ENCODE assay signal across 22 mouse cellular contexts in genomic region chr1:153694372-153695120, GRCm38 (mm10). TPM values are rescaled to one million over a fixed set of nuclear protein-coding genes. Genes with fewer than 3 reads are reported as not detected.
"Had no signal": no experiment of that assay in that cellular context is flagged by ENCODE, and none has a peak within 500 bp of the region (broad histone marks: within the 10 kb centered on the region; RNA-seq: fewer than 3 reads in every experiment).

No protein-coding gene starts in this region.

- ATAC-seq: midbrain, embryonic 15.5 days had no signal

- H3K4me2 ChIP-seq: kidney, embryonic 15.5 days; liver, embryonic 13.5 days; lung, embryonic 15.5 days; midbrain, embryonic 12.5 days; midbrain, embryonic 15.5 days; neural tube, embryonic 12.5 days; neural tube, embryonic 15.5 days had no signal

- H3K9me3 ChIP-seq: kidney, embryonic 15.5 days; liver, embryonic 13.5 days; lung, embryonic 15.5 days; midbrain, embryonic 12.5 days; midbrain, embryonic 15.5 days; neural tube, embryonic 12.5 days; neural tube, embryonic 15.5 days had no signal

- H3K4me1 ChIP-seq: liver, embryonic 13.5 days; lung, embryonic 15.5 days; neural tube, embryonic 12.5 days had no signal

- H3K4me3 ChIP-seq: kidney, embryonic 15.5 days; left cerebral cortex, adult 2 months; liver, embryonic 13.5 days; lung, embryonic 15.5 days; midbrain, embryonic 12.5 days; midbrain, embryonic 15.5 days; neural tube, embryonic 12.5 days; neural tube, embryonic 15.5 days had no signal

- H3K27ac ChIP-seq: kidney, embryonic 15.5 days; left cerebral cortex, adult 2 months; liver, embryonic 13.5 days; lung, embryonic 15.5 days; macrophage; midbrain, embryonic 12.5 days; midbrain, embryonic 15.5 days; neural tube, embryonic 12.5 days; neural tube, embryonic 15.5 days had no signal

- H3K27me3 ChIP-seq: kidney, embryonic 15.5 days; liver, embryonic 13.5 days; lung, embryonic 15.5 days; midbrain, embryonic 12.5 days; midbrain, embryonic 15.5 days; neural tube, embryonic 12.5 days; neural tube, embryonic 15.5 days had no signal

- H3K36me3 ChIP-seq: kidney, embryonic 15.5 days; liver, embryonic 13.5 days; lung, embryonic 15.5 days had no signal

- DNase-seq: kidney, adult 8-10 months; kidney, postnatal 10 days; kidney, postnatal 36 days; layer of hippocampus, postnatal 36 days; liver, embryonic 13.5 days; lung, postnatal 14 days; right cerebral cortex, adult 18-20 months; right cerebral cortex, postnatal 14 days; right cerebral cortex, postnatal 4 days; thymus, adult 18-20 months; thymus, postnatal 36 days had no signal

- H3K9ac ChIP-seq: kidney, embryonic 15.5 days; liver, embryonic 13.5 days; lung, embryonic 15.5 days; midbrain, embryonic 12.5 days; midbrain, embryonic 15.5 days; neural tube, embryonic 12.5 days; neural tube, embryonic 15.5 days had no signal

RNA-seq across cellular contexts. Expression of gene Rgs8, which starts 41.7 kb away (rescaled TPM):
- polyA plus RNA-seq: liver, adult 2 months; liver, embryonic 16.5 days; macrophage; urinary bladder, adult 2 months had no signal
